Mouse (Mus musculus) stomach, postnatal 0 days (tissue): ENCODE results near the gene Plg. TPM values are rescaled to one million over a fixed set of nuclear protein-coding genes. Genes with fewer than 3 reads are reported as not detected.

Experiments used
- ATAC-seq: fragments of 200-750 bp; cut with Nextera tagmentation; 2 replicates; pipeline ENCODE4 v1.8.0; 2017; ENCODE audit not compliant: low FRiP score, low TSS enrichment
- DNase-seq: peaks from one replicate; pipeline ENCODE4 v3.0.0-alpha.2; 2016; ENCODE audit warnings: low spot score
- H3K27ac ChIP-seq: fragments of 300-500 bp; sonication (generic); replicated peaks from 2 replicates; pipeline ENCODE4 v1.5.1; 2014; ENCODE audit warnings: mild to moderate bottlenecking, control low read depth
- H3K27me3 ChIP-seq: fragments of 300-500 bp; sonication (generic); 2 replicates; pipeline ENCODE4 v1.6.1; 2014; ENCODE audit warnings: low read length; ENCODE audit not compliant: control insufficient read depth, insufficient read depth
- H3K36me3 ChIP-seq: fragments of 300-500 bp; sonication (generic); 2 replicates; pipeline ENCODE4 v1.6.1; 2014; ENCODE audit warnings: low read length, mixed read lengths; ENCODE audit not compliant: control insufficient read depth, insufficient read depth
- H3K4me1 ChIP-seq: fragments of 300-500 bp; sonication (generic); replicated peaks from 2 replicates; pipeline ENCODE4 v1.6.1; 2014; ENCODE audit warnings: antibody characterized with exemption; ENCODE audit not compliant: control insufficient read depth, insufficient read depth
- H3K4me2 ChIP-seq: fragments of 300-500 bp; sonication (generic); replicated peaks from 2 replicates; pipeline ENCODE4 v1.6.1; 2014; ENCODE audit warnings: low read depth, mild to moderate bottlenecking, control low read depth, moderate library complexity
- H3K4me3 ChIP-seq: fragments of 300-500 bp; sonication (generic); 2 replicates; pipeline ENCODE4 v1.5.1; 2014; ENCODE audit warnings: low read depth, low read length, control low read depth
- H3K9ac ChIP-seq: fragments of 300-500 bp; sonication (generic); 2 replicates; pipeline ENCODE4 v1.6.1; 2014; ENCODE audit warnings: mild to moderate bottlenecking, low read length, control low read depth, mixed read lengths
- H3K9me3 ChIP-seq: fragments of 300-500 bp; sonication (generic); 2 replicates; pipeline ENCODE4 v1.6.1; 2016; ENCODE audit warnings: low read length; ENCODE audit not compliant: control insufficient read depth
- CTCF ChIP-seq: IDR thresholded peaks from 2 replicates; pipeline ENCODE4 v1.5.1; 2016; ENCODE audit warnings: antibody characterized with exemption, low read depth, mild to moderate bottlenecking, moderate library complexity
- EP300 ChIP-seq: optimal IDR thresholded peaks from 2 replicates; pipeline ENCODE3; 2016; ENCODE audit warnings: antibody characterized with exemption
- WGBS: fragments of 180-500 bp; shearing (Covaris S2); extraction: QIAGEN DNeasy Blood & Tissue Kit; methylation state at CpG from one replicate; pipeline ENCODE4 v1.1.7; 2014; 5-methylcytosine and 5-hydroxymethylcytosine counted together
- polyA plus RNA-seq: library from polyadenylated mRNA; unstranded; fragments of >200 nt; fragmentation: Nextera tagmentation; extraction: Ambion mirVana; gene quantifications from 2 replicates; pipeline ENCODE4 v1.2.1, GENCODE M21; 2015

The Plg gene
- polyA plus RNA-seq, 1 experiment from 2014 or later, result 0.95 TPM

- H3K27me3 ChIP-seq, result no peaks in the 10 kb centered on the region
- H3K9ac ChIP-seq, result no peak overlapping the region
- no peaks in the 10 kb centered on the region for H3K9me3 ChIP-seq
- no peaks in the 10 kb centered on the region for H3K36me3 ChIP-seq
- H3K4me1 ChIP-seq, result no peaks in the 10 kb centered on the region
- no peak overlapping the region for H3K4me3 ChIP-seq
- DNase-seq (peak; percentile 57), ATAC-seq (peak; percentile 92)
- H3K27ac ChIP-seq, result peak overlapping the region; percentile 45
- no peak overlapping the region for H3K4me2 ChIP-seq
- TF ChIP-seq CTCF, result no peak
- no peak for TF ChIP-seq EP300
- 80% methylated on average over 1 of the region's 1 CpGs for WGBS
These were observed 30.9 kb upstream of the Plg start for GRCm38 (mm10) chr17:12347462-12347861.

GRCm38 (mm10) chr17:12351564-12351963, 26.8 kb upstream of the Plg start:
- WGBS, result 71% methylated on average over 6 of the region's 6 CpGs
- ATAC-seq (no peak), DNase-seq (no peak)
- no peak for TF ChIP-seq CTCF
- TF ChIP-seq EP300, result no peak
- Histone ChIP-seq H3K4me3 (no peak overlapping the region), H3K27me3 (no peaks in the 10 kb centered on the region), H3K27ac (no peak overlapping the region), H3K9ac (no peak overlapping the region), H3K36me3 (no peaks in the 10 kb centered on the region), H3K9me3 (no peaks in the 10 kb centered on the region), H3K4me1 (no peaks in the 10 kb centered on the region), H3K4me2 (no peak overlapping the region)

DNA sequence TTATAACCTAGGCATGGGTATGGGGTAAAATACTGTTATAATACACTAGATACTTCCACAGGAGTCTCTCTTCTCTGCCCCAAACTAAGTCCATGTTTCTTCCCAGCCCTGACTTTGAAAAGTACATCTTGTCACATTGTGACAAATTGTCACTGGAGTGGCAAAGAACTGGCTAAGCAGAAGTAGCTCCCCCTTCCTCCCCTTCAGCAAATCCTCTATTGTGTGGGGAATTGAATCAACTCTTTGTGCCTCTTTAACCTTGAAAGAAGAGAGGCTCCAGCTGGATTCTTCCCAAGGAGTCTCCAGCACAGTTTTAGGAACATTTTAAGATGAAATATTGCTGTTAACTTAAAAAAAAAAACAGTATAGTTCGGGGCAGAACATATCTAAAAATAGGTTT, 25.6 kb upstream of the Plg start:
- no peak for DNase-seq
- no peaks in the 10 kb centered on the region for H3K27me3 ChIP-seq
- H3K9me3 ChIP-seq, result no peaks in the 10 kb centered on the region
- H3K4me1 ChIP-seq, result no peaks in the 10 kb centered on the region
- TF ChIP-seq CTCF (no peak), EP300 (no peak)
- no peak for ATAC-seq
- no peak overlapping the region for H3K27ac ChIP-seq
- no peak overlapping the region for H3K9ac ChIP-seq
- H3K36me3 ChIP-seq, result no peaks in the 10 kb centered on the region
- 15% methylated on average over 1 of the region's 1 CpGs for WGBS
- no peak overlapping the region for H3K4me3 ChIP-seq
- no peak overlapping the region for H3K4me2 ChIP-seq

GRCm38 (mm10) chr17:12359876-12360275, 18.5 kb upstream of the Plg start:
- DNase-seq, result no peak

GRCm38 (mm10) chr17:12363601-12364425, 14.6 kb upstream of the Plg start:
- DNase-seq (no peak), ATAC-seq (peak; percentile 58)
- Histone ChIP-seq H3K27ac (no peak overlapping the region), H3K4me2 (no peak overlapping the region), H3K27me3 (no peaks in the 10 kb centered on the region), H3K9me3 (no peaks in the 10 kb centered on the region), H3K9ac (no peak overlapping the region), H3K36me3 (no peaks in the 10 kb centered on the region), H3K4me1 (no peaks in the 10 kb centered on the region), H3K4me3 (no peak overlapping the region)
- TF ChIP-seq CTCF, result no peak
- no peak for TF ChIP-seq EP300
- 75% methylated on average over 11 of the region's 11 CpGs for WGBS

More at GRCm38 (mm10) chr17:12359876-12360275, 18.5 kb upstream of the Plg start:
- Histone ChIP-seq H3K36me3 (no peaks in the 10 kb centered on the region), H3K27me3 (no peaks in the 10 kb centered on the region), H3K4me2 (no peak overlapping the region), H3K4me3 (no peak overlapping the region), H3K27ac (no peak overlapping the region), H3K9me3 (no peaks in the 10 kb centered on the region), H3K4me1 (no peaks in the 10 kb centered on the region), H3K9ac (no peak overlapping the region)
- WGBS, result 86% methylated on average over 15 of the region's 15 CpGs
- no peak for TF ChIP-seq EP300
- TF ChIP-seq CTCF, result no peak
- ATAC-seq, result no peak

DNA sequence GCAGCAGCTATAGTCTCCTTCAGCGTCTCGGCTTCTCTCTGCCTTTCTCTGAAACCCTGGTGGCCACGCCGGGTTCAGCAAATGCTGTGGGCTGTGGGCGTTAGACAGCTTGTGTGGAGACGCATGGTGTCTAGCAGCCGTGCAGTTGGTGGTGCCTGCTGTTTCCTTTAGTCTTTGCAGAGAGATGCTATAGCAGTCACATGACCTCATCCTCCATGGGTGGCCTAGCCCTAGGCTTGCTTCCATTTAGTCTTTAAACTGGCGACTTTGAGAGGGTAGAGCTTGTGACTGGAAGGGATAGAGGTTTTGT, 14.0 kb upstream of the Plg start:
- Histone ChIP-seq H3K9ac (no peak overlapping the region), H3K4me3 (no peak overlapping the region), H3K27me3 (no peaks in the 10 kb centered on the region), H3K27ac (no peak overlapping the region), H3K36me3 (no peaks in the 10 kb centered on the region), H3K4me1 (no peaks in the 10 kb centered on the region), H3K9me3 (no peaks in the 10 kb centered on the region), H3K4me2 (no peak overlapping the region)
- DNase-seq (no peak), ATAC-seq (no peak)
- TF ChIP-seq CTCF, result no peak
- no peak for TF ChIP-seq EP300
- WGBS, result 66% methylated on average over 8 of the region's 8 CpGs
